Mouse (Mus musculus) CH12.LX (cell line): ENCODE data around the gene Fcf1.

ENCODE experiments used
- BHLHE40 ChIP-seq: IDR thresholded peaks from 2 replicates; pipeline ENCODE4 v1.6.1; 2011; ENCODE audit warnings: mild to moderate bottlenecking, low read depth, low read length, improper control_type of control experiment
- CTCF ChIP-seq, 2 experiments: IDR thresholded peaks in 1 of 2; conservative IDR thresholded peaks in 1 of 2; 2 replicates each; pipeline ENCODE4 v1.5.1; 2011 to 2012; ENCODE audit warnings: low read depth in 2 of 2, low read length in 2 of 2, improper control_type of control experiment in 1 of 2, inconsistent platforms in 1 of 2, mild to moderate bottlenecking in 1 of 2, moderate library complexity in 1 of 2
- ETS1 ChIP-seq: conservative IDR thresholded peaks from 2 replicates; pipeline ENCODE4 v1.6.1; 2012; ENCODE audit warnings: low read depth, mild to moderate bottlenecking, inconsistent platforms, low read length, improper control_type of control experiment, moderate library complexity
- GABPA ChIP-seq: IDR thresholded peaks from 2 replicates; pipeline ENCODE4 v1.6.1; 2012; ENCODE audit warnings: low read depth, low read length, improper control_type of control experiment, inconsistent platforms; ENCODE audit not compliant: insufficient replicate concordance
- KAT2A ChIP-seq: IDR thresholded peaks from 2 replicates; pipeline ENCODE4 v1.6.1; 2012; ENCODE audit warnings: low read length, improper control_type of control experiment, inconsistent platforms; ENCODE audit not compliant: insufficient replicate concordance
- POLR2A ChIP-seq: IDR thresholded peaks from 2 replicates; pipeline ENCODE4 v1.6.1; 2011; ENCODE audit warnings: low read depth, mild to moderate bottlenecking, improper control_type of control experiment, low read length
- POLR2AphosphoS2 ChIP-seq: IDR thresholded peaks from 2 replicates; pipeline ENCODE4 v1.6.1; 2011; ENCODE audit warnings: low read depth, low read length, improper control_type of control experiment
- RCOR1 ChIP-seq: conservative IDR thresholded peaks from 2 replicates; pipeline ENCODE4 v1.6.1; 2012; ENCODE audit warnings: low read depth, mild to moderate bottlenecking, inconsistent platforms, low read length, improper control_type of control experiment
- TCF12 ChIP-seq: IDR thresholded peaks from 2 replicates; pipeline ENCODE4 v1.6.1; 2014; ENCODE audit warnings: low read depth, mild to moderate bottlenecking, inconsistent platforms, low read length, improper control_type of control experiment
- ZMIZ1 ChIP-seq: IDR thresholded peaks from 2 replicates; pipeline ENCODE4 v1.6.1; 2012; ENCODE audit warnings: low read depth, mild to moderate bottlenecking, inconsistent platforms, low read length, improper control_type of control experiment

DNA sequence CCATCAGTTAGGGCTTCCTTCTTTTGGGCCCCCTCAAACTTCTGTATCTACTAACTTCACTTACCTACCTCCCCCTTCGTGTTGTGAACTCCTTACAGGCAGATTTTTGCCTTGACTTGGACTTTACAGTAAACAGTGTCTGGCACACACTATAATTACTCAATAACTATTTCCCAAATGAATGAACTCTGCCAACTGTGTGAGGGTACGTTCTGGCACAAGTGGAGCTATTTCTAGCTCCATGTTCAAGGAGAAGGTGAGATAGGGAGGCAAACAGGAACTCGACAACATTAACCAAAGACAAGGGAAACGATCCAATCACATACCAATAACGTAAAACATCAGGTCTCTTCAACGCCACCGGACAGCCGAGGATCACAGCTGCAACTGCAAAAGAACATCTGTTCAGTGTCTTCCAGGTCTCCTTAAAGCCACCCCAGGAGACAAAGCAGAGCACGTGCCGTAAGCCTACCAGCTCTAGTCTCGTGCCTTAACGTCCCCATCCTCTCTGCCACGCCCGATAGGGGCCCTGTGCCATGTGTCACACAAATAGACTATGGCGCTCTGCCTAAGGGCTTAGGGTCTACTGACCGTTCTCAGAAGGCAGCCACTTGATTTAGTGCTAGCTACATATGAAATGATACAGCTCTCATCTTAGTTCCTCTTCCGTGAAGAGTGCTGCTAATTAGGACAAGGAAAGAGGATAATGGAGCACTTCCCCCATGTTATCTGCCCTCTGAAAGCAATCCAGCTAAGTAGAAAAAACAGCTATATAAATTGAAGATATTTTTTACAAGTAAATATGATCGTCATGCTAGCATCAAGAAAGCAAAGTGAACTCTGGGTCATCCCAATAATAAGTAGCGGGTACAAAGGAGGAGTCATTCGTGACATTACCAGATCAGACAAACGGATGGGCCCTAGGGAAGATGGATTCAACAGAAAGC, 27.4 kb upstream of the Fcf1 start:
- TF ChIP-seq CTCF (conservative IDR thresholded peaks at IDR 0.05 in 1 of 2, IDR thresholded peaks at IDR 0.05 in 1 of 2; ENCODE audit: low read depth in 2 of 2, low read length in 2 of 2) = no peak
- no peak for TF ChIP-seq KAT2A
- no peak for TF ChIP-seq POLR2A
- TF ChIP-seq BHLHE40 = no peak
- no peak for TF ChIP-seq TCF12
- no peak for TF ChIP-seq ETS1
- TF ChIP-seq ZMIZ1 = no peak
- no peak for TF ChIP-seq GABPA
- no peak for TF ChIP-seq POLR2AphosphoS2
- no peak for TF ChIP-seq RCOR1
